Comparison of ENCODE assay signal across 7 mouse cellular contexts in genomic region chr6:148443291-148443725, GRCm38 (mm10). TPM values are rescaled to one million over a fixed set of nuclear protein-coding genes. Genes with fewer than 3 reads are reported as not detected.
DNase-seq lines count a peak whose midpoint lies in the region; ATAC-seq and TF ChIP-seq lines count a peak whose summit lies in the region.

No protein-coding gene starts in this region.

- H3K36me3 ChIP-seq in forebrain, embryonic 16.5 days (ENCODE audit: control insufficient read depth, insufficient read depth) = no peaks in the 10 kb centered on the region
- H3K36me3 ChIP-seq in hindbrain, postnatal 0 days (ENCODE audit: insufficient read depth, low read length) = no peaks in the 10 kb centered on the region
- H3K36me3 ChIP-seq in stomach, embryonic 16.5 days (ENCODE audit: control insufficient read depth, insufficient read depth, low read length) = no peaks in the 10 kb centered on the region

- peaks cover 2% of the 10 kb centered on the region for H3K27me3 ChIP-seq in forebrain, embryonic 16.5 days (replicated peaks; ENCODE audit: control insufficient read depth, insufficient read depth, low read length)
- H3K27me3 ChIP-seq in hindbrain, postnatal 0 days (ENCODE audit: insufficient read depth, low read length) = no peaks in the 10 kb centered on the region
- H3K27me3 ChIP-seq in stomach, embryonic 16.5 days (ENCODE audit: control insufficient read depth, insufficient read depth, low read length) = peaks cover 3% of the 10 kb centered on the region; the same call in 1 of the 2 replicates

- H3K4me1 ChIP-seq in forebrain, embryonic 16.5 days (replicated peaks; ENCODE audit: control insufficient read depth, insufficient read depth, low read length) = peaks cover 24% of the 10 kb centered on the region
- peaks cover 14% of the 10 kb centered on the region for H3K4me1 ChIP-seq in hindbrain, postnatal 0 days (ENCODE audit: insufficient read depth, low read length)
- peaks cover 4% of the 10 kb centered on the region; the same call in 1 of the 2 replicates for H3K4me1 ChIP-seq in stomach, embryonic 16.5 days (ENCODE audit: control insufficient read depth, insufficient read depth, low read length)

- peak overlapping the region; percentile 71 for H3K4me3 ChIP-seq in forebrain, embryonic 16.5 days (replicated peaks; ENCODE audit: low read length)
- peak overlapping the region; percentile 78 for H3K4me3 ChIP-seq in hindbrain, postnatal 0 days (ENCODE audit: low read length)
- peak overlapping the region; percentile 70 for H3K4me3 ChIP-seq in stomach, embryonic 16.5 days (replicated peaks; ENCODE audit: low read length)

- 2% methylated on average over 15 of the region's 15 CpGs for WGBS in forebrain, embryonic 16.5 days
- 3% methylated on average over 15 of the region's 15 CpGs for WGBS in hindbrain, postnatal 0 days
- WGBS in stomach, embryonic 16.5 days = 4% methylated on average over 15 of the region's 15 CpGs

- peak overlapping the region; percentile 87 for H3K4me2 ChIP-seq in forebrain, embryonic 16.5 days (ENCODE audit: low read length)
- peak overlapping the region; percentile 93 for H3K4me2 ChIP-seq in hindbrain, postnatal 0 days (ENCODE audit: low read depth, low read length)
- H3K4me2 ChIP-seq in stomach, embryonic 16.5 days (ENCODE audit: low read depth, low read length) = peak overlapping the region; percentile 97

- no peaks in the 10 kb centered on the region for H3K9me3 ChIP-seq in forebrain, embryonic 16.5 days (ENCODE audit: control insufficient read depth, low read length)
- H3K9me3 ChIP-seq in hindbrain, postnatal 0 days (ENCODE audit: low read length) = no peaks in the 10 kb centered on the region
- H3K9me3 ChIP-seq in stomach, embryonic 16.5 days (replicated peaks; ENCODE audit: control insufficient read depth, low read length) = peaks cover 2% of the 10 kb centered on the region; the same call in 1 of the 2 replicates

- peak; percentile 6 for DNase-seq in ovary, postnatal 36 days (ENCODE audit: low spot score)
- DNase-seq in ovary, postnatal 10 days (ENCODE audit: low spot score) = no peak
- DNase-seq in hindbrain, postnatal 0 days (ENCODE audit: low spot score) = no peak
- DNase-seq in lung, postnatal 14 days = peak; percentile 9
- no peak for DNase-seq in c-Kit-positive CD71-positive TER-119-positive erythroid progenitor cells, embryonic 14.5 days (ENCODE audit: low spot score)

- no peak for TF ChIP-seq CTCF in hindbrain, postnatal 0 days (IDR thresholded peaks at IDR 0.05; ENCODE audit: low read depth)

- H3K27ac ChIP-seq in forebrain, embryonic 16.5 days (ENCODE audit: low read length) = peak overlapping the region; percentile 28; the same call in 1 of the 2 replicates
- H3K27ac ChIP-seq in hindbrain, postnatal 0 days = peak overlapping the region; percentile 74; the same call in 1 of the 2 replicates
- no peak overlapping the region for H3K27ac ChIP-seq in stomach, embryonic 16.5 days (ENCODE audit: low read length)

- ATAC-seq in forebrain, embryonic 16.5 days = peak; percentile 3; the same call in 1 of the 2 replicates
- no peak for ATAC-seq in hindbrain, postnatal 0 days
- no peak for ATAC-seq in stomach, embryonic 16.5 days (ENCODE audit: insufficient read depth, low FRiP score)

- peak overlapping the region; percentile 78 for H3K9ac ChIP-seq in forebrain, embryonic 16.5 days (replicated peaks; ENCODE audit: low read depth, low read length)
- peak overlapping the region; percentile 74 for H3K9ac ChIP-seq in hindbrain, postnatal 0 days (replicated peaks; ENCODE audit: low read length)
- H3K9ac ChIP-seq in stomach, embryonic 16.5 days (ENCODE audit: low read length) = peak overlapping the region; percentile 77

RNA-seq across cellular contexts. Expression of gene Tmtc1, which starts 0.9 kb away (rescaled TPM):
- 3.9 and 4.0 TPM in 2 replicates for polyA plus RNA-seq in forebrain, embryonic 16.5 days (2015; fragmentation: Nextera tagmentation; extraction: Ambion mirVana)
- total RNA-seq in hindbrain, postnatal 0 days (2014; rRNA removed) = 35.1 and 45.4 TPM in 2 replicates
- polyA plus RNA-seq in hindbrain, postnatal 0 days (2015; fragmentation: Nextera tagmentation; extraction: Ambion mirVana) = 2.4 and 3.0 TPM in 2 replicates
- polyA plus RNA-seq in stomach, embryonic 16.5 days (2015; fragmentation: Nextera tagmentation; extraction: Ambion mirVana) = 1.6 TPM in 2 replicates

Comparison
In these comparisons a context has a peak if more than half of its experiments do, and no peak if none do; other contexts are left out.
1. DNase-seq: peak in ovary, postnatal 36 days (single experiment) and lung, postnatal 14 days (single experiment); none in ovary, postnatal 10 days (single experiment), hindbrain, postnatal 0 days (single experiment) and c-Kit-positive CD71-positive TER-119-positive erythroid progenitor cells, embryonic 14.5 days (single experiment).
2. Peak in every context shown above with its lines, with median percentiles within 50 percentile points of each other: H3K4me2 ChIP-seq, H3K4me3 ChIP-seq and H3K9ac ChIP-seq.